15 mouse cellular contexts compared by ENCODE assay signal in the genomic region with DNA sequence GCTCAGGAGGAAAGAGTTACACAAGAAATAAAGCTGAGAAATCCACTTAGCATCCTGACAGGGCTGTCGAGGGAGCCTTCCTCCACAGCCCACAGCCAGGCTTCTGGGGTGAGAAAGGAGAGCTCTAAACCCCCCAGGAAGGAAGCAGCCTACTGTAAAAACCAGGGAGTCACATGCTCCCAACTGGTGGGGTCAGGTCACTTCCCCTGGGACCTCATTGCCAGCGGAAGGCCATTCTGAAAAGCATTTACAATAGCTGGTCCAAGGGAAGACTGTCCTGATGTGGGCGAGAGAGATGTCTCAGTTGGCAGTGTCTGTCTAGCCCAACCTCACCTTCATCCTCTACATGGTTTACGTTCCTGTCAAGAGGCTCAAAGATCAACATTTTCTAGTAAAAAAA. TPM values are rescaled to one million over a fixed set of nuclear protein-coding genes. Genes with fewer than 3 reads are reported as not detected.
DNase-seq lines count a peak whose midpoint lies in the region; ATAC-seq lines count a peak whose summit lies in the region.
"Had no signal": no experiment of that assay in that cellular context is flagged by ENCODE, and none has a peak within 500 bp of the region (broad histone marks: within the 10 kb centered on the region; RNA-seq: fewer than 3 reads in every experiment).

No protein-coding gene starts in this region.

- no peak overlapping the region for H3K9ac ChIP-seq in hindbrain, embryonic 12.5 days
- H3K9ac ChIP-seq in hindbrain, embryonic 13.5 days: no peak overlapping the region
- H3K9ac ChIP-seq in neural tube, embryonic 11.5 days (ENCODE audit: low read length): no peak overlapping the region
- H3K9ac ChIP-seq in neural tube, embryonic 15.5 days (replicated peaks): no peak overlapping the region
- H3K9ac ChIP-seq: hindbrain, embryonic 14.5 days had no signal

- H3K9me3 ChIP-seq in hindbrain, embryonic 12.5 days (replicated peaks): no peaks in the 10 kb centered on the region
- H3K9me3 ChIP-seq in hindbrain, embryonic 13.5 days: no peaks in the 10 kb centered on the region
- no peaks in the 10 kb centered on the region for H3K9me3 ChIP-seq in neural tube, embryonic 11.5 days (ENCODE audit: control insufficient read depth, low read length)
- H3K9me3 ChIP-seq in neural tube, embryonic 15.5 days (replicated peaks): no peaks in the 10 kb centered on the region
- 0 out of 2 replicates have a peak, but pooled peaks cover 1% of the 10 kb centered on the region for H3K9me3 ChIP-seq in limb, embryonic 10.5 days (replicated peaks)

- H3K27ac ChIP-seq in hindbrain, embryonic 12.5 days: 0 out of 2 replicates have a peak overlapping the region, but pooled peaks have one; percentile 12
- no peak overlapping the region for H3K27ac ChIP-seq in hindbrain, embryonic 13.5 days
- H3K27ac ChIP-seq in neural tube, embryonic 11.5 days (ENCODE audit: low read depth, low read length): 0 out of 2 replicates have a peak overlapping the region, but pooled peaks have one; percentile 20
- H3K27ac ChIP-seq in neural tube, embryonic 15.5 days (replicated peaks): no peak overlapping the region
- H3K27ac ChIP-seq in limb, embryonic 10.5 days: peak overlapping the region; percentile 78
- H3K27ac ChIP-seq: gastrocnemius, adult 2 months; hindbrain, embryonic 14.5 days; macrophage had no signal

- no peak overlapping the region for H3K4me3 ChIP-seq in hindbrain, embryonic 12.5 days
- no peak overlapping the region for H3K4me3 ChIP-seq in hindbrain, embryonic 13.5 days
- H3K4me3 ChIP-seq in neural tube, embryonic 11.5 days (ENCODE audit: low read depth, low read length): no peak overlapping the region
- H3K4me3 ChIP-seq in neural tube, embryonic 15.5 days (replicated peaks): no peak overlapping the region
- peak overlapping the region; percentile 21; the same call in 1 of the 2 replicates for H3K4me3 ChIP-seq in limb, embryonic 10.5 days
- H3K4me3 ChIP-seq: gastrocnemius, adult 2 months had no signal

- ATAC-seq in hindbrain, embryonic 12.5 days (ENCODE audit: low FRiP score): no peak
- no peak for ATAC-seq in hindbrain, embryonic 13.5 days (ENCODE audit: low FRiP score)
- no peak for ATAC-seq in neural tube, embryonic 11.5 days (ENCODE audit: insufficient read depth, low FRiP score, low TSS enrichment)
- ATAC-seq in neural tube, embryonic 15.5 days (ENCODE audit: low FRiP score): no peak

- H3K36me3 ChIP-seq in hindbrain, embryonic 12.5 days: no peaks in the 10 kb centered on the region
- H3K36me3 ChIP-seq in hindbrain, embryonic 13.5 days: no peaks in the 10 kb centered on the region
- no peaks in the 10 kb centered on the region for H3K36me3 ChIP-seq in neural tube, embryonic 11.5 days (ENCODE audit: control insufficient read depth, insufficient read depth, low read length)
- no peaks in the 10 kb centered on the region for H3K36me3 ChIP-seq in neural tube, embryonic 15.5 days
- H3K36me3 ChIP-seq in limb, embryonic 10.5 days: peaks cover 19% of the 10 kb centered on the region

- peaks cover 47% of the 10 kb centered on the region for H3K4me1 ChIP-seq in hindbrain, embryonic 12.5 days
- H3K4me1 ChIP-seq in hindbrain, embryonic 13.5 days (replicated peaks): peaks cover 38% of the 10 kb centered on the region
- H3K4me1 ChIP-seq in neural tube, embryonic 11.5 days (ENCODE audit: control insufficient read depth, insufficient read depth, low read length): peaks cover 37% of the 10 kb centered on the region
- peaks cover 22% of the 10 kb centered on the region for H3K4me1 ChIP-seq in neural tube, embryonic 15.5 days
- peaks cover 79% of the 10 kb centered on the region for H3K4me1 ChIP-seq in limb, embryonic 10.5 days

- no peak overlapping the region for H3K4me2 ChIP-seq in hindbrain, embryonic 12.5 days (replicated peaks)
- H3K4me2 ChIP-seq in hindbrain, embryonic 13.5 days: no peak overlapping the region
- H3K4me2 ChIP-seq in neural tube, embryonic 11.5 days (ENCODE audit: low read depth): no peak overlapping the region
- H3K4me2 ChIP-seq in neural tube, embryonic 15.5 days: no peak overlapping the region
- H3K4me2 ChIP-seq: hindbrain, embryonic 14.5 days had no signal

- H3K27me3 ChIP-seq in hindbrain, embryonic 12.5 days: no peaks in the 10 kb centered on the region
- H3K27me3 ChIP-seq in hindbrain, embryonic 13.5 days: no peaks in the 10 kb centered on the region
- no peaks in the 10 kb centered on the region for H3K27me3 ChIP-seq in neural tube, embryonic 11.5 days (ENCODE audit: control insufficient read depth, insufficient read depth, low read length)
- H3K27me3 ChIP-seq in neural tube, embryonic 15.5 days (replicated peaks): 0 out of 2 replicates have a peak, but pooled peaks cover 5% of the 10 kb centered on the region
- H3K27me3 ChIP-seq in limb, embryonic 10.5 days (ENCODE audit: low read depth, poor library complexity, severe bottlenecking): no peaks in the 10 kb centered on the region

- WGBS in hindbrain, embryonic 12.5 days: 20% methylated on average over 4 of the region's 4 CpGs
- WGBS in hindbrain, embryonic 13.5 days: 23% methylated on average over 4 of the region's 4 CpGs
- 26% methylated on average over 4 of the region's 4 CpGs for WGBS in neural tube, embryonic 11.5 days
- 38% methylated on average over 4 of the region's 4 CpGs for WGBS in neural tube, embryonic 15.5 days
- 30% methylated on average over 4 of the region's 4 CpGs for WGBS in limb, embryonic 10.5 days

- DNase-seq in neural tube, embryonic 11.5 days (ENCODE audit: low spot score): peak; percentile 21
- no peak for DNase-seq in limb, embryonic 10.5 days (ENCODE audit: low spot score)
- no peak for DNase-seq in spleen, adult 18-20 months
- no peak for DNase-seq in thymus, postnatal 0 days (ENCODE audit: low spot score)
- no peak for DNase-seq in adrenal gland, adult 8-10 months
- DNase-seq: cerebellum, adult 2 months; gastrocnemius, adult 2 months had no signal

RNA-seq across cellular contexts. Expression of gene Trim71, which starts 15.7 kb away (rescaled TPM):
- 1.2 and 1.3 TPM in 2 replicates for polyA plus RNA-seq in hindbrain, embryonic 12.5 days (2016; fragmentation: Nextera tagmentation; extraction: Ambion mirVana)
- 0.50 and 0.53 TPM in 2 replicates for polyA plus RNA-seq in hindbrain, embryonic 13.5 days (2015; fragmentation: Nextera tagmentation; extraction: Ambion mirVana)
- polyA plus RNA-seq in neural tube, embryonic 11.5 days (2014; fragmentation: Nextera tagmentation; extraction: Ambion mirVana): 2.1 and 2.2 TPM in 2 replicates
- polyA plus RNA-seq in neural tube, embryonic 15.5 days (2015; fragmentation: Nextera tagmentation; extraction: Ambion mirVana): 0.35 and 0.54 TPM in 2 replicates
- polyA plus RNA-seq in limb, embryonic 10.5 days (2016; fragmentation: Nextera tagmentation; extraction: Ambion mirVana): 6.2 and 11.5 TPM in 2 replicates
- polyA plus RNA-seq in thymus, postnatal 0 days (2015; fragmentation: Nextera tagmentation; extraction: Ambion mirVana): 0.01 and 0.03 TPM in 2 replicates
- under 1 TPM in 1 of 4 experiments, not detected in 3; 0.03 TPM for total RNA-seq in adrenal gland, adult 8-10 months (2022)
- total RNA-seq: gastrocnemius, adult 2 months had no signal
- polyA plus RNA-seq: macrophage had no signal

RNA-seq across cellular contexts. Expression of gene C130032M10Rik, which starts 33.0 kb away (rescaled TPM):
- 0.31 and 0.46 TPM in 2 replicates for polyA plus RNA-seq in hindbrain, embryonic 12.5 days (2016; fragmentation: Nextera tagmentation; extraction: Ambion mirVana)
- polyA plus RNA-seq in hindbrain, embryonic 13.5 days (2015; fragmentation: Nextera tagmentation; extraction: Ambion mirVana): 0.32 and 0.35 TPM in 2 replicates
- polyA plus RNA-seq in neural tube, embryonic 11.5 days (2014; fragmentation: Nextera tagmentation; extraction: Ambion mirVana): not detected in 2 replicates
- polyA plus RNA-seq in neural tube, embryonic 15.5 days (2015; fragmentation: Nextera tagmentation; extraction: Ambion mirVana): not detected in 2 replicates
- polyA plus RNA-seq in limb, embryonic 10.5 days (2016; fragmentation: Nextera tagmentation; extraction: Ambion mirVana): 1.5 and 1.6 TPM in 2 replicates
- polyA plus RNA-seq in thymus, postnatal 0 days (2015; fragmentation: Nextera tagmentation; extraction: Ambion mirVana): not detected in 2 replicates
- under 1 TPM in 1 of 4 experiments, not detected in 3; 0.43 TPM for total RNA-seq in adrenal gland, adult 8-10 months (2022)
- total RNA-seq: gastrocnemius, adult 2 months; layer of hippocampus, adult 18-20 months; left cerebral cortex, postnatal 14 days had no signal
- polyA plus RNA-seq: brain, embryonic 14.5 days; cerebellum, adult 2 months; hindbrain, embryonic 14.5 days; macrophage had no signal

RNA-seq across cellular contexts. Expression of gene Ccr4, which starts 43.8 kb away (rescaled TPM):
- not detected in 2 replicates for polyA plus RNA-seq in hindbrain, embryonic 12.5 days (2016; fragmentation: Nextera tagmentation; extraction: Ambion mirVana)
- polyA plus RNA-seq in hindbrain, embryonic 13.5 days (2015; fragmentation: Nextera tagmentation; extraction: Ambion mirVana): not detected in 2 replicates
- 0.08 TPM in 1 of 2 replicates, not detected in the other for polyA plus RNA-seq in neural tube, embryonic 11.5 days (2014; fragmentation: Nextera tagmentation; extraction: Ambion mirVana)
- 0.84 TPM in 1 of 2 replicates, not detected in the other for polyA plus RNA-seq in neural tube, embryonic 15.5 days (2015; fragmentation: Nextera tagmentation; extraction: Ambion mirVana)
- polyA plus RNA-seq in limb, embryonic 10.5 days (2016; fragmentation: Nextera tagmentation; extraction: Ambion mirVana): 0.06 TPM in 1 of 2 replicates, not detected in the other
- 20.7 and 21.9 TPM in 2 replicates for polyA plus RNA-seq in thymus, postnatal 0 days (2015; fragmentation: Nextera tagmentation; extraction: Ambion mirVana)
- not detected for total RNA-seq in adrenal gland, adult 8-10 months (2022)
- total RNA-seq: gastrocnemius, adult 2 months; layer of hippocampus, adult 18-20 months; left cerebral cortex, postnatal 14 days had no signal
- polyA plus RNA-seq: brain, embryonic 14.5 days; cerebellum, adult 2 months; hindbrain, embryonic 14.5 days; macrophage had no signal

Comparison
In these comparisons a context has a peak if more than half of its experiments do, and no peak if none do; other contexts are left out.
1. H3K27ac ChIP-seq: peak in hindbrain, embryonic 12.5 days (single experiment), neural tube, embryonic 11.5 days (single experiment) and limb, embryonic 10.5 days (single experiment); none in hindbrain, embryonic 13.5 days (single experiment) and neural tube, embryonic 15.5 days (single experiment).
2. RNA of gene Ccr4, which starts 43.8 kb away (polyA plus RNA-seq): 20.7 to 21.9 TPM in thymus, postnatal 0 days; 0.08 TPM in neural tube, embryonic 11.5 days, not detected in hindbrain, embryonic 12.5 days, not detected in hindbrain, embryonic 13.5 days, 0.84 TPM in neural tube, embryonic 15.5 days and 0.06 TPM in limb, embryonic 10.5 days; every median in the first group is over 10 times any median in the second.